Mouse (Mus musculus) left cerebral cortex, postnatal 10 days (tissue): ENCODE measurements at regions not wholly inside any gene's neighbourhood (a gene's known extent, or its start where the extent isn't known, plus 50 kb on each side); places are given as distances from the start of the nearest gene placed in this dataset.
A peak's percentile ranks its signal among the peaks of the same experiment; 100 is the strongest.

ENCODE experiments used
- DNase-seq, 2 experiments: peaks; one replicate each; pipeline ENCODE4 v3.0.0; 2021 to 2022; ENCODE audit warnings: low spot score in 2 of 2, mixed read lengths in 1 of 2; ENCODE audit errors: extremely low spot score in 1 of 2
- intact Hi-C: fragments of 180-260 bp; cut with DNase I; formaldehyde crosslinking; loops from one replicate; pipeline ENCODE4 v1.15.1; 2025

DNA sequence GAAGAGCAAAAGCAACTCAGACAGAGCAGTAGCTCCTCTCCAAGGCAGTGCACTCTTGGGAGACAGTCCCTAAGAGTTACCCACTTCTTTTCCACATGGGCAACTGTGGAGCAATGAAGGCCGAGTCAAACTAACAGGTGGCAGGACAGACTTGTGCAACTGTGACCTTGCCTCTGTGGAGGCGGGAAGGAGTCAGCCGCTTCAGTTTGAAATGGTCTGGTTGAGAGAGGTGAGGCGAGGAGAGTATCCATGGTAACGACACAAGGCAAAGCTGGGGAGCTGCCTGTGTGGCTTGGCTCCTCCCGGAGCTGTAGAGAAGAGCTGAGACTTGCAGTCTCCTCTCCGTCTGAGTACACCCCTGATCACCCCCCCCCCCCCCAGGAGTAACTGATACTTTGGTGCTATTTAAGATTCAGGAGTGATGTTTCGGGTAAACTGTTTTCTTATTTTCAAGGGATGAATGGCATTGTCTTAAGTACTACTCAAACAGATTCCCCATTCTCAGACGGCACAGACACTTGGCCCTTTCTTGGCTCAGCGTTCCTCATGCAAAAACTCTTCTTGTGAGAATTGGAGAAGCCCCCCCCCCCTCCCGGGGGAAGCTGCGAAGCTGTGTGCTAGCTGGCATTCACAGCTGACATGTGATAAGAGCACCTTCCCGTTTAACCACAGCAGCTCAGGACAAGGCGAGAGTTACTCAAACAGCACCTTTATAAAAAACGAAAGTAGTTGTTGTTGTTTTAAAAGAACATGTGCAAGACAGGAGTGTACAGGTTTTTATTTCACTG lies 54.9 kb upstream of the Chst1 start:
- DNase-seq = peak in 1 of 2 experiments; percentile 27

DNA sequence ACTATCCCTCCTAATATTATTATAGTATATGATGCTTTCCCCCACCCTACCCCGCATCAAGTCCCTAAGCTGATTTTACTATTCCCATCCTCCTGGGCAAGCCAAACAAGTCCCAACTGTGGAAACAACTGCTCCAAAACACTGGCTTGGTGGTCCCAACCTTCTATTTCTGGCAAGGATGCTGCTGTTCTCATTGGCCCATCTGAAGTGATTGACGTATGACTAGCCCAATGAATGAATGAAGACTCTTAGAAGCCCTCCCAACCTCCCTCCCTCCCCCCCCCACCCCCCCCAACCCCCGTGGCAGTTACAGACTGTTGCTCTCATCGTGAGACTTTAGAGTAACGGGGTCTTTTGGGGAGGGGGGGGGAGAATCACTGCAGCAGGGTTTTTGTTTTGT lies 58.7 kb upstream of the Chst1 start:
- intact Hi-C loops = no loop called here

More for the DNA sequence above, 54.9 kb upstream of the Chst1 start:
- intact Hi-C loops = no loop called here

DNA sequence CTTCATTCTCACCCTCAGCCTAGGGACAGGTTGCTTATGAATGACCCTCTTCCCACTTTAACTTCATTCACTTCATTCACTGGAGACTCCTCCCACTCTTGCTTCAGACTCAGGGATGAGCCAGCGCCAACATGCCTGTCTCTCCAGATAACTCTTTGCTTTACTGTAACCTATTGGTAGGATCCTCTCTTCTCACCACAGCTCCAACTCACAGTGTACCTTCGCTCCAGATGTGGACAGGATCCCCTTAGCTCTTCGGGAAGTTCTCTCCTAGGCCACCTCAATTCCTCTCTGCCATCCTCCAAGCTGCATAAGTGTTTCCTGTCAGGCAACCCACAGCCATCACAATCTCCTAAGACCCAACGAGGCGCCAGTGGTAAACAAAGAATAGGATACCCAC lies 67.5 kb upstream of the Chst1 start:
- no peak for DNase-seq
- intact Hi-C loops = no loop called here

More for the DNA sequence above, 58.7 kb upstream of the Chst1 start:
- DNase-seq = no peak

DNA sequence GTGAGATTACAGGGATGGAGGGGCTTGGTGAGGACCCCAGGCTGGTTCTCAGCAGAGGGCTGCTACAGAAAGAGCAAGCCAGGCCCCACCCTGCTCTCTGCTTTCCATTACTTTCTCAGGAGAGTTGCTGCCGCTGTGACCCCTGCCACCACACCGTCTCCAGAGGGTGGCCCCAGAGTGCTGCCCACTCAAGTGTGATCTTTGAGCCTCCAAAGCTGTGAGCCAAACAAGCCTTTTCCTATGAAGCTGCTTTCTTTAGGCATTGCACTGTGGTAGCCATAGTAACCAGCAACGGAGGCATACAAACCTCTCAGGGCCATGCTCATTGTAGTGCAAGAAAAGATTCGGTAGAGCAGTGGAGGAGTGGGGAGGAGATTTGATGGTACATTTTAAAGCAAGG lies 68.8 kb upstream of the Chst1 start:
- intact Hi-C loops = no loop called here
- peak in 1 of 2 experiments; percentile 34 for DNase-seq

DNA sequence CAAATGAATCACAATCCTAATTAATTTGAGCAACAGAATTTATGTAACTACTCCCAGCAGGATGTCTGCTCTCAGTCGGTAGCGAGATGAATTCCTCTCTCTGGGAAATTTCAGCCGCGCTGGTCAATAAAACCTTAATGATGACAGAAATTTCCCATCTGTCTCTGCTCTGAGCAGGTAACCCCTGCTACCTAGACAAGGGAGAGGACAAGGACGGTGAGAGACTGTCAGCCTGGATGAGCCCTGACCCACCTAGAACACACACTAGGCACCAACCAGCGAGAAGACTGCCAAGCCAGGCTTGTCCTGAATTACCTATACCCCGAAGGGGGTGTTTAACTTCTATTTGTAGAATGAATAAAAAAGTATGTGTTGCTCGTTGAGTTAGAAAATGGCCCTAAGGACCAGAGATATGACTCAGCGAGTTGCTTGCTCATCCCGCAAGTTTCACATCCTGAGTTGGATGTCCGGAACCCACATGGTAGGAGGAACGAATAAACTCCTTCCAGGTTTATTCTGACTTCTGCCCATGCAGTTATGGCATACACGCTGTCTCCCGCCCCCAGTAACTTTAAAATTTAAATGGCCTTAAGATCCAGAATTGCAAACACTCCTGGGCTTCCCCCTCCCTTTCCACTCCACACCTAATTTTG lies 69.5 kb upstream of the Slc35c1 start:
- peak in 1 of 2 experiments; percentile 11 for DNase-seq
- intact Hi-C loops = no loop called here

DNA sequence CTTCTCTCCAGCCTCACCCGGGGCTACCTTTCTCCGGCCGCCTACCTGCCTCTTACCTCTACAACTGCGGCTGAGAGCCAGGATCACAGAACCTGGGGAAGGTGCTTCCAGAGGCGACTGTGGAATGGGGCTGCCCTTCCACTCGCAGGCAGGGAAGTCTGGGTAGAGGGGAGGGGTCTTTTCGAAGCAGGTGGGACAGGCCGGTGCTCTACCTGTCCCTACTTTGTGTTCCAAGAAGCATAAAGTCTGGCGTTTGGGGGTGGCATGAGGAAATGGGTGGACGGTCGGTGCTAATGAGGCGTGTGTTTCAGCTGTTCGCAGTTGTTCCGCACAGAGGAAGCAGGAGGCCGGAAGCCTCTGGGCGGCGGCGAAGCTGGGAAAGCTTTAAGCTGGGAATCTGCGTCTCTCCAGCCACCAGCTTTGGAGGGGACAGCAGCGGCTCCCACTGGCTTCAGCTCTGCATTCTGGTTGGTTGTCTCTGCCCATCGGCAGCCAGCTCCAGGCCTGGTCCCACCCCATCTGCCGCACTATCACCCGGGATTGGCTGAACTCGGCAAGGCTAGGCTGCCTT lies 68.8 kb upstream of the Slc35c1 start:
- DNase-seq = peak; percentile 89 to 90
- intact Hi-C loops = no loop called here

- intact Hi-C loops = no loop called here
- no peak for DNase-seq
Observed at GRCm38 (mm10) chr2:92528119-92528830, 67.9 kb upstream of the Slc35c1 start.

DNA sequence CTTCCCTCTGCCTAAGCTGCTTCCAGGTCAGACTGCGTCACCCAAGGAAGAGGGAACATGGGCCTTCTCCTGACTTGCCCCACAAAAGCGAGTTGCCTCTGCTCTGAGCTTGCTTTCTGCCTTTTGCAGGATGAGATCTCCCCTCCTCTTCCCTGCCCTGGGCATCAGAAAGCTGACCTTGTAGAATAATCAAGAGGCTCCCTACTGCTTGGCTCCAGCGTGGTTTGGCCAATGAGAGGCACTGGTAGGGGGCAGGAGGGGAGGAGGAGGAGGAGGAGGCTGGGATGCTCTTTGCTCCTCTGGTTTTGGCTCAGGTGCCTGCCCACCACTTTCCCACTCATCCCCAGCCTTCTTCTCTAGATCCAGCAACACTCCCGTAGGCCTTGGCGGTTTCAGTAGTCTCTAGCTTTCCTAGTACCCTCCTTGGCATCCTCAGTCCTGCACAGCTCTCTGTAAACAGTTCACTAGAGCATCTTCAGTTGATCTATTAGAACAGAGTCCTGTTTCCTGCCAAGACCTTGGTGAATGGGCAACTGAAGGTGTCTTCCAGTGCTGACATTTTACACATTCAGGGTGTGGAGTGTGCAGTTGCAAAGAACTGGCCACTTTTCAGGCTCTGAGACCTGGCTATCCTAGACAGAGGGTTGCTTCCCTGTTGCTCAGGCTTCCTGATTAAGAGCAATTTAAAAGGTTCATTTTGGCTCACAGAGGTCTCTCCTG lies 66.5 kb upstream of the Slc35c1 start:
- DNase-seq = no peak
- intact Hi-C loops = no loop called here

- no peak for DNase-seq
- intact Hi-C loops = no loop called here
Observed at GRCm38 (mm10) chr2:92525628-92526027, 65.3 kb upstream of the Slc35c1 start.

GRCm38 (mm10) chr2:92525062-92525623 lies 64.8 kb upstream of the Slc35c1 start:
- intact Hi-C loops = no loop called here

DNA sequence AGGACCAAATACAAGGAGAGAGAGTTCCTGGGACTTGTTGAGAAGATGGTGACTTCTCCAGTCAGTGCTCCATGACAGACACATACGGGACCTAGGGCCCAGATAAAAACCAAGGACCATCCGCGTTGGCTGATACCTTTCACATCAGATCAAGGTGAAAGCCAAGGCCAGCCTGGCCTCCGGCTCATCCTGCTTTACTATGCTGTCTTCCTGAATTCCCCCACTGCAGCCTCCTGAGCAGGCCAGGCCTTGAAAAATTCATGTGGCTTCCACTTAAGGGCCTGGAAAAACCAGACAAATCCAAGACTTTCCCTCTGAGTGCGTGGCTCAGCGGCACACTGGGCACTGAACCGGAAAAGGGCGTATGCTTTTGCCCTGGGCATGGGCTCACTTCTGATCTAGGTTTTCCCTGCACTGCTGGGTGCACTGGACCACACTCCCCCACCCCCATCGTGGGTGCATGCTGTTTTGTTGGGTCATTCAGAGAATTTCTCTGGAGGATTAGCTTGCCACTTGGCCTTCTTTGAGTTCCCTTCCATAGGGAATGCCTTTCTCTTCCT lies 64.1 kb upstream of the Slc35c1 start:
- intact Hi-C loops = no loop called here
- no peak for DNase-seq

More at GRCm38 (mm10) chr2:92525062-92525623, 64.8 kb upstream of the Slc35c1 start:
- DNase-seq = no peak

GRCm38 (mm10) chr2:92523321-92523895 lies 63.1 kb upstream of the Slc35c1 start:
- intact Hi-C loops = no loop called here
- no peak for DNase-seq

DNA sequence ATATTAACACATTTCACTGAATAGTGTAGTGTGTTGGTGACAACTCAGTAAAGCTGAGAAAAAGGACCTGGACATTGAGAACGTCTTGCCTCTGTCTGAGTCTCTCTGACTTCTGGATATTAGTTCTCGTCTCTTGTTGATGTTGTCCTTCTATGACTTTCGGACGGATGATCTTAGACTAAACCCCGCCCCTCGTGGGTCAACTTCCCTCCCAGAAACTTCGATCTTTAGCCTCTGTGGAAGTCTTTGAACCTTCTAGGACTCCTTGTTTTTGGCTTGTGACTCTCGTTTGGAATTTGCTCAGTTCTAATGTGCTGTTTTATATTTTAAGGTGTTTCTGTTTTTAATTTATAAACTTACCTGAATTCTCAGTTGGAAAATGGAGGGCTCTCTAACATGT lies 61.2 kb upstream of the Slc35c1 start:
- intact Hi-C loops = no loop called here
- no peak for DNase-seq

DNA sequence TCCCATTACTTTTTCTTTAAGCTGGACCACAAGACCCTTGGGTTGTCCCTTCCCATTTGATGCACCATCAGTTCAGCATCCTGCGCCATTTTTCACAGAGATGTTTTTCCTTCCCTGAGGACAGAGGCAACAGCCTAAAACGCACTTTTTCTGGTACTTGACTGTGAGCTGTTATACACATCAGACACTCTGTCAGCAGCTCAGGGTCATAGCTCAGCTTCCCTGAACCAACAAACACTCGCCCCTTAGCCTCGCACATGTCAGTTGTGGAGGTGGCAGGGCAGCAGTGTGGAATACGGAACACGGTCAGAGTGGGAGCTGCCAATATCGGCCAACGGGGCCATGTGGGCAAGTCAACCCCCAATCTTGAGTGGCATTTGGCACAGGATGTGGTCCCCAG lies 59.1 kb upstream of the Slc35c1 start:
- intact Hi-C loops = no loop called here
- DNase-seq = no peak

DNA sequence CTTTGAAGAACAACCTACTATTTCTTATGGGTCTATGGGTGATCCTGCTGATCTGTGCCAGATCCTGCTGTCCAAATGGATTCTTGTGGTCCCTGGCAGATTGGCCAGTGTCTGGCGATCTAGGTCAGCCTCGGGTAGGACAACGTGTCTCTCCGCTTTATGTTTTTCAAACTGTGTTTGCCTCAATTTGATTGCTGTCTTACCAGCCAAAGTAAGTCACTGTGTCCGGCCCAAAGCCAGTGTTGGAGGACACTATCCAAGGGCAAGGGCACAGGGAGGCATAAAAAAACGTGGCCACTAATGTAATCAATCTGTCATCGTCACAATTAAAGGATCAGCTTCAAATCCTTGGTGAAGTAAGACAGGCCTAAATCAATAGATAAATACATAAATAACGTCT lies 58.6 kb upstream of the Slc35c1 start:
- no peak for DNase-seq
- intact Hi-C loops = no loop called here

GRCm38 (mm10) chr2:92514961-92515360 lies 54.6 kb upstream of the Slc35c1 start:
- no peak for DNase-seq
- intact Hi-C loops = no loop called here

- intact Hi-C loops = no loop called here
- DNase-seq = no peak
Observed at GRCm38 (mm10) chr2:92511771-92512744, 51.7 kb upstream of the Slc35c1 start.
